Comparison of ENCODE assay signal across 35 mouse cellular contexts in the genomic region with DNA sequence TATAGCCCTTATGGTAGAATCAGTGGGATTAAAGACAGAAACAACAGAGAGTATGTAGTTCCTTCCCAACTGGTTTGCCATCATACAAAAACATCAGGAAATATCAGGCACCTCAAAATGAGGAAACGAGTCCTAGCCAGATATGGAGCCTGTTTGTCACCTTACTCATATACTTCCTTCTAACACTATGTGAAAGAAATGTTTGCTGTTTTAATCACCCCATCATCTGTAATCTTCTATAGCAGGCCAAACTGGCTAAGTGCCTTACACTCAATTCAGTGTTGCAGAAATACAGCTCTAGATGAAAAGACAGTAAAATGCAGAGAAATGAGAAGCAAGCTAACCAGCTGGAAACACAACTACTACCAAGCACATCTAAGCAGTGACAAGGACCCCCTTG.
"Had no signal": no experiment of that assay in that cellular context is flagged by ENCODE, and none has a peak within 500 bp of the region (broad histone marks: within the 10 kb centered on the region; RNA-seq: fewer than 3 reads in every experiment).

No protein-coding gene starts in this region.

- H3K4me1 ChIP-seq: heart, embryonic 10.5 days; heart, embryonic 12.5 days; heart, embryonic 13.5 days; heart, embryonic 15.5 days; hindbrain, embryonic 10.5 days; hindbrain, embryonic 12.5 days; hindbrain, embryonic 13.5 days; hindbrain, embryonic 15.5 days; kidney, embryonic 15.5 days had no signal

- H3K4me3 ChIP-seq: heart, embryonic 10.5 days; heart, embryonic 12.5 days; heart, embryonic 13.5 days; heart, embryonic 15.5 days; hindbrain, embryonic 10.5 days; hindbrain, embryonic 12.5 days; hindbrain, embryonic 13.5 days; hindbrain, embryonic 15.5 days; kidney, embryonic 15.5 days; layer of hippocampus, adult 2 months; left cerebral cortex, adult 2 months had no signal

- H3K4me2 ChIP-seq: heart, embryonic 11.5 days; heart, embryonic 12.5 days; heart, embryonic 13.5 days; heart, embryonic 15.5 days; hindbrain, embryonic 12.5 days; hindbrain, embryonic 13.5 days; hindbrain, embryonic 14.5 days; hindbrain, embryonic 15.5 days; kidney, embryonic 15.5 days had no signal

- H3K36me3 ChIP-seq: heart, embryonic 10.5 days; heart, embryonic 12.5 days; heart, embryonic 13.5 days; heart, embryonic 15.5 days; hindbrain, embryonic 10.5 days; hindbrain, embryonic 12.5 days; hindbrain, embryonic 13.5 days; hindbrain, embryonic 15.5 days; kidney, embryonic 15.5 days had no signal

- H3K27ac ChIP-seq: heart, embryonic 10.5 days; heart, embryonic 13.5 days; heart, embryonic 15.5 days; hindbrain, embryonic 10.5 days; hindbrain, embryonic 12.5 days; hindbrain, embryonic 13.5 days; hindbrain, embryonic 14.5 days; hindbrain, embryonic 15.5 days; hindbrain, postnatal 0 days; kidney, embryonic 15.5 days; kidney, postnatal 0 days; layer of hippocampus, adult 2 months; left cerebral cortex, adult 2 months had no signal

- DNase-seq: heart, postnatal 10 days; heart, postnatal 14 days; heart, postnatal 36 days; heart, postnatal 4 days; kidney, adult 11 months; kidney, adult 18-20 months; kidney, adult 2 months; kidney, adult 8-10 months; kidney, adult 9 months; kidney, postnatal 10 days; kidney, postnatal 14 days; kidney, postnatal 25 days; kidney, postnatal 36 days; kidney, postnatal 4 days; layer of hippocampus, adult 9-11 months; layer of hippocampus, postnatal 36 days had no signal

- H3K9ac ChIP-seq: heart, embryonic 12.5 days; heart, embryonic 13.5 days; heart, embryonic 15.5 days; hindbrain, embryonic 12.5 days; hindbrain, embryonic 13.5 days; hindbrain, embryonic 14.5 days; hindbrain, embryonic 15.5 days; kidney, embryonic 15.5 days had no signal

- H3K9me3 ChIP-seq: heart, embryonic 10.5 days; heart, embryonic 12.5 days; heart, embryonic 13.5 days; heart, embryonic 15.5 days; hindbrain, embryonic 10.5 days; hindbrain, embryonic 12.5 days; hindbrain, embryonic 13.5 days; hindbrain, embryonic 15.5 days; kidney, embryonic 15.5 days had no signal

- H3K27me3 ChIP-seq: heart, embryonic 12.5 days; heart, embryonic 13.5 days; heart, embryonic 15.5 days; hindbrain, embryonic 12.5 days; hindbrain, embryonic 13.5 days; hindbrain, embryonic 15.5 days; kidney, embryonic 15.5 days had no signal

- ATAC-seq: hindbrain, embryonic 16.5 days; hindbrain, postnatal 0 days; inflammation-experienced regulatory T-cells, adult 6 months; intestine, embryonic 16.5 days; intestine, postnatal 0 days had no signal
